Mouse (Mus musculus): ENCODE measurements around the gene Glrx5.

DNA sequence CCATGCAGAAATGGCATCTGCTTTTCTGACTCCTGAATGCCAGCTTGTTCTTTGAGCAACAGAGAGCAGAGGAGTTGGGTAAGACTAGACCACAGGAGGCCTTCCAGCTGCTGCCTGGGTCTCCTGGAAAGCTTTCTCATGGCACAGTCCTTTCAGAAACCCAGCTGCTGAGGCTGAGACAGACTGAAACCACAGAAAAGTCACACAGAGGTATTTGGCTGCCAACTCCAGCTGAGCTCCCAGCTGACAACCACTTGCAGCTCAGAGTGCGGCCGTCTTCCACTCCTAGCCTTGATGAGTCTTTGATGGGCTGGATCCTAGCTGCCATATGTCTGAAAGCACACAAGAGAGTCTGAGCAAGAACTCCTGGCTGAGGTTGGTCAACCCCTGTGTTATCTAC is 27.5 kb downstream of the Glrx5 start:
- no peak for TF ChIP-seq MAX (IDR thresholded peaks at IDR 0.05; ENCODE audit: low read length)
- no peak for TF ChIP-seq CTCF (conservative IDR thresholded peaks at IDR 0.05 in 1 of 2, IDR thresholded peaks at IDR 0.05 in 1 of 2; ENCODE audit: low read depth in 2 of 2, low read length in 2 of 2)
- no peak for TF ChIP-seq IRF4 (IDR thresholded peaks at IDR 0.05; ENCODE audit: low read depth, low read length)
- TF ChIP-seq MAZ (IDR thresholded peaks at IDR 0.05; ENCODE audit: low read depth, low read length), result no peak
- no peak for TF ChIP-seq JUND (conservative IDR thresholded peaks at IDR 0.05; ENCODE audit: low read depth, low read length)
- TF ChIP-seq SMC3 (IDR thresholded peaks at IDR 0.05; ENCODE audit: low read depth, low read length), result no peak
- no peak for TF ChIP-seq POLR2A (IDR thresholded peaks at IDR 0.05; ENCODE audit: low read depth, low read length)
- no peak for TF ChIP-seq ZC3H11A (IDR thresholded peaks at IDR 0.05; ENCODE audit: low read depth, low read length)
- TF ChIP-seq CHD1 (IDR thresholded peaks at IDR 0.05; ENCODE audit: low read depth, low read length), result no peak
- no peak for TF ChIP-seq E2F4 (IDR thresholded peaks at IDR 0.05; ENCODE audit: insufficient replicate concordance, low read depth, low read length)

All from CH12.LX (cell line).